Mouse (Mus musculus) heart, postnatal 14 days (tissue): ENCODE measurements at regions not wholly inside any gene's neighbourhood (a gene's known extent, or its start where the extent isn't known, plus 50 kb on each side); places are given as distances from the start of the nearest gene placed in this dataset.

Source experiments
- DNase-seq, 2 experiments: peaks; one replicate each; pipeline ENCODE4 v3.0.0; 2021 to 2022
- intact Hi-C: fragments of 180-260 bp; cut with DNase I; formaldehyde crosslinking; loops from one replicate; pipeline ENCODE4 v1.15.1; 2025

- intact Hi-C loops = no loop called here
- DNase-seq = no peak
Observed at GRCm38 (mm10) chr19:6684921-6685320, 142.1 kb upstream of the Slc22a12 start.

- DNase-seq = no peak
- intact Hi-C loops = no loop called here
Observed at GRCm38 (mm10) chr19:6679392-6680307, 136.8 kb upstream of the Slc22a12 start.

GRCm38 (mm10) chr19:6677511-6677910, 134.7 kb upstream of the Slc22a12 start:
- no peak for DNase-seq
- intact Hi-C loops = no loop called here

- intact Hi-C loops = no loop called here
- no peak for DNase-seq
Observed at GRCm38 (mm10) chr19:6675586-6675985, 132.8 kb upstream of the Slc22a12 start.

- intact Hi-C loops = no loop called here
- no peak for DNase-seq
Observed at GRCm38 (mm10) chr19:6671696-6672095, 128.9 kb upstream of the Slc22a12 start.

- DNase-seq = no peak
- intact Hi-C loops = no loop called here
Observed at GRCm38 (mm10) chr19:6669881-6670280, 127.0 kb upstream of the Slc22a12 start.

GRCm38 (mm10) chr19:6668545-6668944, 125.7 kb upstream of the Slc22a12 start:
- no peak for DNase-seq
- intact Hi-C loops = no loop called here

GRCm38 (mm10) chr19:6666187-6666722, 123.4 kb upstream of the Slc22a12 start:
- intact Hi-C loops = no loop called here
- no peak for DNase-seq

GRCm38 (mm10) chr19:6665264-6666054, 122.6 kb upstream of the Slc22a12 start:
- no peak for DNase-seq
- intact Hi-C loops = no loop called here

- no peak for DNase-seq
- intact Hi-C loops = no loop called here
Observed at GRCm38 (mm10) chr19:6664311-6664952, 121.6 kb upstream of the Slc22a12 start.

- intact Hi-C loops = loop anchor here (1.0 to 2.0 kb wide), 2 partner anchors 87 to 174 kb away; no protein-coding TSS in a partner anchor
- peak; percentile 82 to 90 for DNase-seq
Observed at GRCm38 (mm10) chr19:6663391-6663790, 120.6 kb upstream of the Slc22a12 start.

GRCm38 (mm10) chr19:6662346-6662939, 119.6 kb upstream of the Slc22a12 start:
- DNase-seq = no peak
- intact Hi-C loops = loop anchor here (2.0 kb wide), 1 partner anchor 86 kb away; no protein-coding TSS in a partner anchor

GRCm38 (mm10) chr19:6661508-6661871, 118.7 kb upstream of the Slc22a12 start:
- intact Hi-C loops = no loop called here
- no peak for DNase-seq

- intact Hi-C loops = no loop called here
- DNase-seq = no peak
Observed at GRCm38 (mm10) chr19:6660723-6661507, 118.1 kb upstream of the Slc22a12 start.

GRCm38 (mm10) chr19:6660157-6660556, 117.3 kb upstream of the Slc22a12 start:
- intact Hi-C loops = no loop called here
- no peak for DNase-seq

- intact Hi-C loops = no loop called here
- DNase-seq = no peak
Observed at GRCm38 (mm10) chr19:6654550-6654949, 111.7 kb upstream of the Slc22a12 start.

- DNase-seq = no peak
- intact Hi-C loops = no loop called here
Observed at GRCm38 (mm10) chr19:6652775-6653174, 109.9 kb upstream of the Slc22a12 start.

GRCm38 (mm10) chr19:6651192-6651591, 108.4 kb upstream of the Slc22a12 start:
- DNase-seq = no peak
- intact Hi-C loops = no loop called here

- intact Hi-C loops = no loop called here
- no peak for DNase-seq
Observed at GRCm38 (mm10) chr19:6649885-6650284, 107.1 kb upstream of the Slc22a12 start.

GRCm38 (mm10) chr19:6647686-6648085, 104.9 kb upstream of the Slc22a12 start:
- no peak for DNase-seq
- intact Hi-C loops = no loop called here
